Mouse (Mus musculus) liver, adult 2 months (tissue): ENCODE measurements around the gene Ccdc88c.

ENCODE experiments used
- CTCF ChIP-seq: fragments of 200-500 bp; IDR thresholded peaks from 2 replicates; pipeline ENCODE4 v1.5.1; 2011; ENCODE audit warnings: low read depth, low read length, control low read depth
- POLR2A ChIP-seq: fragments of 200-500 bp; IDR thresholded peaks from 2 replicates; pipeline ENCODE4 v1.6.1; 2011; ENCODE audit warnings: low read length, control low read depth; ENCODE audit not compliant: insufficient read depth; ENCODE audit errors: extremely low read depth

DNA sequence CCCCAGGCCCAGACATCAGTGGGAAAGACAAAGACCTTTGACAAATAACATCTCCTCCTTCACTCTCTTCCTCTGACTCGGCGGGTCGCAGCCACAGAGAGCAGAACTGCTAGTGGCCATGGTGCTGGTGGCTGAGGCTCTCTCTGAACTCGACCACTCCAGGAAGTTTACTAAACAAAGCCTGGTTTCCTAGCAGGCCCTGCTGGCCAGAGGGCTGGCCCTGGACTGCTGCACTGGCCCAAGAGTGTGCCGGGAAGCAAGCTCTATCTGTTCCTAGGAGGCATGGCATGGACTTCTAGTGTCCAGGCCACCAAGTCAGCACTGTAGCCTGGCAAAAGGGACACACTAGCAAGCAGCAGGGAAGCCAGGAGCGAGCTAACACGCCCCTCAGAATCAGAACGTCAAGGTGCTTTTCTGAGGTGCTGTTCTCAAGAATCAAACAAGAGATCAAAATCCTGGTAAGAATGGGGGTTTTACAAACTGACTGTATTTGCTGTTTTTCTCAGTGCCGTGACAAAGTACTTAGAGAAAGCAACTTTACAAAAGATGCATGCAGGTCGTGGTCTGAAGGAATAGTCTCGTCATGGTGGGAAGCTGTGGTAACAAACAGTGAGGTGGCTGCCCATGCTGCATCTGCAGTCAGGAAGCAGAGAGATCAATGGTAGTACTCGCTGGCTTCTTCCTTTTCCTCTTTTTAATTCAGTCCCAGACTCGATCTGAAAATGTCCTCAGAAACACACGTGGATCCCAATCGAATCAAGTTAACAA is 50.7 kb downstream of the Ccdc88c start:
- no peak for TF ChIP-seq CTCF
- TF ChIP-seq POLR2A: no peak
